Mouse (Mus musculus) liver, embryonic 14.5 days (tissue): ENCODE data around the gene Sox8. TPM values are rescaled to one million over a fixed set of nuclear protein-coding genes. Genes with fewer than 3 reads are reported as not detected.

Experiments used
- ATAC-seq: fragments of 200-750 bp; cut with Nextera tagmentation; 2 replicates; pipeline ENCODE4 v1.8.0; 2017; ENCODE audit warnings: moderate number of reproducible peaks, mild to moderate bottlenecking, moderate library complexity; ENCODE audit not compliant: insufficient read depth
- DNase-seq, 3 experiments: peaks; one replicate each; pipeline ENCODE4 v3.0.0-alpha.2; 2012 to 2013; ENCODE audit warnings: low read depth in 3 of 3, low spot score in 3 of 3
- H3K27ac ChIP-seq: fragments of 300-500 bp; sonication (generic); 2 replicates; pipeline ENCODE4 v1.5.1; 2014; ENCODE audit warnings: moderate library complexity, mild to moderate bottlenecking, control low read depth, inconsistent platforms
- H3K27me3 ChIP-seq: fragments of 300-500 bp; sonication (generic); 2 replicates; pipeline ENCODE4 v1.6.1; 2014; ENCODE audit warnings: mild to moderate bottlenecking, low read length, moderate library complexity; ENCODE audit not compliant: control insufficient read depth, insufficient read depth
- H3K36me3 ChIP-seq: fragments of 300-500 bp; sonication (generic); replicated peaks from 2 replicates; pipeline ENCODE4 v1.6.1; 2014; ENCODE audit warnings: low read depth; ENCODE audit not compliant: control insufficient read depth, insufficient read depth
- H3K4me1 ChIP-seq, 2 experiments: fragments of 200-500 bp in 1 of 2; fragments of 300-500 bp in 1 of 2; sonication (generic) in 1 of 2; replicated peaks; 2 replicates each; pipeline ENCODE4 v1.6.1; 2012 to 2014; ENCODE audit warnings: antibody characterized with exemption in 1 of 2, inconsistent platforms in 1 of 2, low read length in 1 of 2; ENCODE audit not compliant: control insufficient read depth in 2 of 2, insufficient read depth in 2 of 2
- H3K4me2 ChIP-seq: fragments of 300-500 bp; sonication (generic); 2 replicates; pipeline ENCODE4 v1.6.1; 2014; ENCODE audit warnings: low read depth, mild to moderate bottlenecking, control low read depth, moderate library complexity
- H3K4me3 ChIP-seq, 2 experiments: fragments of 200-500 bp in 1 of 2; fragments of 300-500 bp in 1 of 2; sonication (generic) in 1 of 2; 2 replicates each; pipeline ENCODE4 v1.5.1; 2012 to 2014; ENCODE audit warnings: low read depth in 2 of 2, low read length in 2 of 2, mild to moderate bottlenecking in 2 of 2, control low read depth in 1 of 2, inconsistent platforms in 1 of 2, moderate library complexity in 1 of 2; ENCODE audit not compliant: insufficient read depth in 1 of 2
- H3K9ac ChIP-seq: fragments of 300-500 bp; sonication (generic); replicated peaks from 2 replicates; pipeline ENCODE4 v1.6.1; 2014; ENCODE audit warnings: mild to moderate bottlenecking, control low read depth, moderate library complexity
- H3K9me3 ChIP-seq: fragments of 300-500 bp; sonication (generic); 2 replicates; pipeline ENCODE4 v1.6.1; 2016; ENCODE audit warnings: low read length, mixed read lengths; ENCODE audit not compliant: control insufficient read depth
- CTCF ChIP-seq: IDR thresholded peaks from 2 replicates; pipeline ENCODE4 v1.5.1; 2016; ENCODE audit warnings: antibody characterized with exemption, low read depth, control low read depth
- EP300 ChIP-seq: IDR thresholded peaks from 2 replicates; pipeline ENCODE4 v1.6.1; 2016; ENCODE audit warnings: antibody characterized with exemption, low read depth
- WGBS: fragments of 180-500 bp; shearing (Covaris S2); extraction: QIAGEN DNeasy Blood & Tissue Kit; methylation state at CpG from one replicate; pipeline ENCODE4 v1.1.7; 2014; ENCODE audit not compliant: insufficient replicate concordance; 5-methylcytosine and 5-hydroxymethylcytosine counted together
- polyA plus RNA-seq, 2 experiments: library from polyadenylated mRNA; depleted of rRNA in 1 of 2; stranded (reverse) in 1 of 2; unstranded in 1 of 2; fragments of >200 nt; fragmentation: Nextera tagmentation in 1 of 2; extraction: Ambion mirVana in 1 of 2; gene quantifications; 2 replicates each; pipeline versions ENCODE4 v1.2.1 to v1.2.3; 2012 to 2014

Sox8 gene
- polyA plus RNA-seq, 2 experiments: 0.11 TPM; not detected in 1

GRCm38 (mm10) chr17:25555666-25556629 lies 14.5 kb downstream of the Sox8 start:
- Histone ChIP-seq H3K4me1 (no peaks in the 10 kb centered on the region), H3K4me3 (no peak overlapping the region), H3K27me3 (peaks cover 24% of the 10 kb centered on the region), H3K4me2 (no peak overlapping the region), H3K9me3 (no peaks in the 10 kb centered on the region), H3K9ac (no peak overlapping the region), H3K27ac (no peak overlapping the region), H3K36me3 (no peaks in the 10 kb centered on the region)
- DNase-seq (no peak), ATAC-seq (no peak)
- WGBS: 10% methylated on average over 29 of the region's 29 CpGs
- TF ChIP-seq CTCF (no peak), EP300 (no peak)

- Histone ChIP-seq H3K4me2 (no peak overlapping the region), H3K27ac (no peak overlapping the region), H3K4me3 (no peak overlapping the region), H3K9me3 (no peaks in the 10 kb centered on the region), H3K4me1 (no peaks in the 10 kb centered on the region), H3K36me3 (no peaks in the 10 kb centered on the region), H3K27me3 (peaks cover 24% of the 10 kb centered on the region), H3K9ac (no peak overlapping the region)
- ATAC-seq (no peak), DNase-seq (no peak)
- WGBS: 18% methylated on average over 3 of the region's 3 CpGs
- no peak for TF ChIP-seq CTCF
- TF ChIP-seq EP300: no peak
These were observed 15.3 kb downstream of the Sox8 start for GRCm38 (mm10) chr17:25555159-25555558.

- 65% methylated on average over 11 of the region's 11 CpGs for WGBS
- H3K9me3 ChIP-seq: no peaks in the 10 kb centered on the region
These were observed 19.2 kb downstream of the Sox8 start for GRCm38 (mm10) chr17:25551313-25551712.

GRCm38 (mm10) chr17:25550020-25550419 lies 20.5 kb downstream of the Sox8 start:
- no peak for DNase-seq
- Histone ChIP-seq H3K4me3 (no peak overlapping the region), H3K27ac (no peak overlapping the region), H3K9me3 (no peaks in the 10 kb centered on the region), H3K4me1 (no peaks in the 10 kb centered on the region), H3K9ac (no peak overlapping the region), H3K4me2 (no peak overlapping the region), H3K36me3 (no peaks in the 10 kb centered on the region), H3K27me3 (no peaks in the 10 kb centered on the region)
- 65% methylated on average over 5 of the region's 5 CpGs for WGBS
- ATAC-seq: no peak
- no peak for TF ChIP-seq EP300
- TF ChIP-seq CTCF: no peak

More at GRCm38 (mm10) chr17:25551313-25551712, 19.2 kb downstream of the Sox8 start:
- Histone ChIP-seq H3K4me2 (no peak overlapping the region), H3K4me3 (no peak overlapping the region), H3K9ac (no peak overlapping the region), H3K27me3 (peaks cover 12% of the 10 kb centered on the region), H3K36me3 (no peaks in the 10 kb centered on the region), H3K4me1 (no peaks in the 10 kb centered on the region), H3K27ac (no peak overlapping the region)
- TF ChIP-seq CTCF (no peak), EP300 (no peak)
- ATAC-seq (no peak), DNase-seq (no peak)

GRCm38 (mm10) chr17:25547026-25547425 lies 23.5 kb downstream of the Sox8 start:
- Histone ChIP-seq H3K4me2 (no peak overlapping the region), H3K27me3 (no peaks in the 10 kb centered on the region), H3K4me1 (no peaks in the 10 kb centered on the region), H3K27ac (no peak overlapping the region), H3K4me3 (no peak overlapping the region), H3K9me3 (no peaks in the 10 kb centered on the region), H3K36me3 (no peaks in the 10 kb centered on the region), H3K9ac (no peak overlapping the region)
- ATAC-seq: no peak
- WGBS: 37% methylated on average over 3 of the region's 3 CpGs
- no peak for TF ChIP-seq CTCF
- TF ChIP-seq EP300: no peak
- DNase-seq: no peak
